Comparison of ENCODE assay signal across 16 mouse cellular contexts in the genomic region with DNA sequence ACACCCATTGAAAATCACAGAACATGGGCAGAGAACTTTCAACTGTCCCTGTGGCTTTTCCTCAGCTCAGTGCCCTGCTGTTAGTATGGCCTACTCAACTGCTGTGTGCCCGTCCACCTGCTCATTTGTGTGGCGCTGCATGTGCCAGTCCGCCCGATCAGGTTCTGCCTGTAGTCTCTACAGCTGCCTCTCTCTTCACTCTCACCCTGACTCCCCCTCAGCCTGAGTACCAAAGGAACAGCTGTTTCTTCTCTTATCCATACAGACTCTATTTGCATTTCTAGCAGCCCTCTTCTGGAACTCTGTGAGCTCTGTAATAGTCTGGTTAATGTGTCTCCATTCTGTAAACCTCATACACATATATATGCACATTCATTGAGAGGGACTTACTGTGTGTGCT.
DNase-seq lines count a peak whose midpoint lies in the region; ATAC-seq and TF ChIP-seq lines count a peak whose summit lies in the region.
"Had no signal": no experiment of that assay in that cellular context is flagged by ENCODE, and none has a peak within 500 bp of the region (broad histone marks: within the 10 kb centered on the region; RNA-seq: fewer than 3 reads in every experiment).

No protein-coding gene starts in this region.

- no peak overlapping the region for H3K27ac ChIP-seq in hindbrain, embryonic 12.5 days
- H3K27ac ChIP-seq in hindbrain, embryonic 11.5 days (ENCODE audit: low read depth, low read length), result no peak overlapping the region
- H3K27ac ChIP-seq in lung, embryonic 15.5 days, result no peak overlapping the region
- no peak overlapping the region for H3K27ac ChIP-seq in forebrain, embryonic 15.5 days (replicated peaks)
- H3K27ac ChIP-seq in stomach, embryonic 14.5 days (ENCODE audit: low read length), result no peak overlapping the region
- H3K27ac ChIP-seq: heart, embryonic 15.5 days; hindbrain, embryonic 14.5 days; limb, embryonic 15.5 days had no signal

- no peak overlapping the region for H3K9ac ChIP-seq in hindbrain, embryonic 12.5 days
- no peak overlapping the region for H3K9ac ChIP-seq in hindbrain, embryonic 11.5 days (ENCODE audit: low read depth, low read length)
- no peak overlapping the region for H3K9ac ChIP-seq in lung, embryonic 15.5 days
- H3K9ac ChIP-seq in forebrain, embryonic 15.5 days (replicated peaks), result no peak overlapping the region
- H3K9ac ChIP-seq in stomach, embryonic 14.5 days (replicated peaks; ENCODE audit: low read depth, low read length), result no peak overlapping the region
- H3K9ac ChIP-seq: heart, embryonic 15.5 days; hindbrain, embryonic 14.5 days; limb, embryonic 15.5 days had no signal

- H3K4me2 ChIP-seq in hindbrain, embryonic 12.5 days (replicated peaks), result no peak overlapping the region
- H3K4me2 ChIP-seq in hindbrain, embryonic 11.5 days (replicated peaks; ENCODE audit: low read depth, low read length), result no peak overlapping the region
- H3K4me2 ChIP-seq in lung, embryonic 15.5 days, result no peak overlapping the region
- no peak overlapping the region for H3K4me2 ChIP-seq in forebrain, embryonic 15.5 days (replicated peaks)
- no peak overlapping the region for H3K4me2 ChIP-seq in stomach, embryonic 14.5 days (replicated peaks; ENCODE audit: low read depth, low read length)
- H3K4me2 ChIP-seq: heart, embryonic 15.5 days; hindbrain, embryonic 14.5 days; limb, embryonic 15.5 days had no signal

- no peaks in the 10 kb centered on the region for H3K9me3 ChIP-seq in hindbrain, embryonic 12.5 days (replicated peaks)
- H3K9me3 ChIP-seq in hindbrain, embryonic 11.5 days (ENCODE audit: control insufficient read depth, low read length), result no peaks in the 10 kb centered on the region
- H3K9me3 ChIP-seq in lung, embryonic 15.5 days, result no peaks in the 10 kb centered on the region
- H3K9me3 ChIP-seq in forebrain, embryonic 15.5 days, result no peaks in the 10 kb centered on the region
- H3K9me3 ChIP-seq in stomach, embryonic 14.5 days (ENCODE audit: control insufficient read depth, low read depth, low read length), result no peaks in the 10 kb centered on the region
- H3K9me3 ChIP-seq: heart, embryonic 15.5 days; limb, embryonic 15.5 days had no signal

- WGBS in hindbrain, embryonic 12.5 days, result 79% methylated on average over 4 of the region's 4 CpGs
- WGBS in hindbrain, embryonic 11.5 days, result 92% methylated on average over 4 of the region's 4 CpGs
- 38% methylated on average over 4 of the region's 4 CpGs for WGBS in lung, embryonic 15.5 days
- WGBS in lung, adult 2 months, result 71% methylated on average over 4 of the region's 4 CpGs
- WGBS in forebrain, embryonic 15.5 days, result 79% methylated on average over 4 of the region's 4 CpGs
- WGBS in stomach, embryonic 14.5 days, result 63% methylated on average over 4 of the region's 4 CpGs

- no peaks in the 10 kb centered on the region for H3K36me3 ChIP-seq in hindbrain, embryonic 12.5 days
- H3K36me3 ChIP-seq in hindbrain, embryonic 11.5 days (ENCODE audit: control insufficient read depth, insufficient read depth, low read length), result no peaks in the 10 kb centered on the region
- no peaks in the 10 kb centered on the region for H3K36me3 ChIP-seq in lung, embryonic 15.5 days
- no peaks in the 10 kb centered on the region for H3K36me3 ChIP-seq in forebrain, embryonic 15.5 days
- H3K36me3 ChIP-seq in stomach, embryonic 14.5 days (ENCODE audit: control insufficient read depth, insufficient read depth, low read length), result no peaks in the 10 kb centered on the region
- H3K36me3 ChIP-seq: heart, embryonic 15.5 days; limb, embryonic 15.5 days had no signal

- H3K4me3 ChIP-seq in hindbrain, embryonic 12.5 days, result no peak overlapping the region
- no peak overlapping the region for H3K4me3 ChIP-seq in hindbrain, embryonic 11.5 days (ENCODE audit: low read depth, low read length)
- no peak overlapping the region for H3K4me3 ChIP-seq in lung, embryonic 15.5 days
- no peak overlapping the region for H3K4me3 ChIP-seq in lung, adult 2 months (replicated peaks; ENCODE audit: extremely low read depth, low read depth, low read length)
- H3K4me3 ChIP-seq in forebrain, embryonic 15.5 days, result no peak overlapping the region
- no peak overlapping the region for H3K4me3 ChIP-seq in stomach, embryonic 14.5 days (ENCODE audit: low read depth, low read length)
- H3K4me3 ChIP-seq: heart, embryonic 15.5 days; limb, embryonic 15.5 days had no signal

- H3K4me1 ChIP-seq in hindbrain, embryonic 12.5 days, result peaks cover 2% of the 10 kb centered on the region; the same call in 1 of the 2 replicates
- no peaks in the 10 kb centered on the region for H3K4me1 ChIP-seq in hindbrain, embryonic 11.5 days (replicated peaks; ENCODE audit: control insufficient read depth, insufficient read depth, low read length)
- H3K4me1 ChIP-seq in lung, embryonic 15.5 days, result peaks cover 14% of the 10 kb centered on the region; the same call in 1 of the 2 replicates
- no peaks in the 10 kb centered on the region for H3K4me1 ChIP-seq in lung, adult 2 months (ENCODE audit: control insufficient read depth, insufficient read depth, low read length)
- H3K4me1 ChIP-seq in forebrain, embryonic 15.5 days, result no peaks in the 10 kb centered on the region
- H3K4me1 ChIP-seq in stomach, embryonic 14.5 days (ENCODE audit: control insufficient read depth, insufficient read depth, low read length), result no peaks in the 10 kb centered on the region
- H3K4me1 ChIP-seq: heart, embryonic 15.5 days; limb, embryonic 15.5 days had no signal

- no peak for TF ChIP-seq POLR2A in lung, adult 2 months (IDR thresholded peaks at IDR 0.05; ENCODE audit: borderline replicate concordance, extremely low read depth, low read depth, low read length)

- peak; percentile 56; the same call in 1 of the 2 replicates for ATAC-seq in hindbrain, embryonic 12.5 days (ENCODE audit: low FRiP score)
- ATAC-seq in hindbrain, embryonic 11.5 days (ENCODE audit: low FRiP score), result no peak
- ATAC-seq in lung, embryonic 15.5 days (ENCODE audit: borderline replicate concordance, extremely low read depth, low FRiP score, low TSS enrichment), result peak; percentile 92
- ATAC-seq in forebrain, embryonic 15.5 days (replicated peaks), result peak; percentile 66
- peak; percentile 88 for ATAC-seq in stomach, embryonic 14.5 days (ENCODE audit: insufficient number of reproducible peaks, insufficient read depth, low FRiP score, low read depth)

- no peak for TF ChIP-seq CTCF in lung, adult 2 months (IDR thresholded peaks at IDR 0.05; ENCODE audit: insufficient read depth, low read length)

- no peaks in the 10 kb centered on the region for H3K27me3 ChIP-seq in hindbrain, embryonic 12.5 days
- H3K27me3 ChIP-seq in hindbrain, embryonic 11.5 days (ENCODE audit: control insufficient read depth, insufficient read depth, low read length), result no peaks in the 10 kb centered on the region
- no peaks in the 10 kb centered on the region for H3K27me3 ChIP-seq in lung, embryonic 15.5 days
- H3K27me3 ChIP-seq in forebrain, embryonic 15.5 days, result no peaks in the 10 kb centered on the region
- no peaks in the 10 kb centered on the region for H3K27me3 ChIP-seq in stomach, embryonic 14.5 days (ENCODE audit: control insufficient read depth, insufficient read depth, low read length)
- H3K27me3 ChIP-seq: heart, embryonic 15.5 days; limb, embryonic 15.5 days had no signal

- no peak for DNase-seq in hindbrain, embryonic 11.5 days (ENCODE audit: low spot score)
- no peak for DNase-seq in lung, adult 2 months
- no peak for DNase-seq in adrenal gland, postnatal 14 days
- DNase-seq: cerebellum, adult 2 months; heart, adult 18-20 months; kidney, postnatal 10 days; layer of hippocampus, adult 9-11 months; midbrain, embryonic 14.5 days; right cerebral cortex, postnatal 25 days had no signal
